Mouse (Mus musculus): ENCODE results near the gene Tbx10. TPM values are rescaled to one million over a fixed set of nuclear protein-coding genes. Genes with fewer than 3 reads are reported as not detected.
"Not testable (repeated sequence)": the region's sequence is repeated elsewhere in the genome, so short reads cannot be mapped to it uniquely, and the experiment has no call there.

Tbx10 gene
- total RNA-seq, 1 experiment, result not detected

DNA sequence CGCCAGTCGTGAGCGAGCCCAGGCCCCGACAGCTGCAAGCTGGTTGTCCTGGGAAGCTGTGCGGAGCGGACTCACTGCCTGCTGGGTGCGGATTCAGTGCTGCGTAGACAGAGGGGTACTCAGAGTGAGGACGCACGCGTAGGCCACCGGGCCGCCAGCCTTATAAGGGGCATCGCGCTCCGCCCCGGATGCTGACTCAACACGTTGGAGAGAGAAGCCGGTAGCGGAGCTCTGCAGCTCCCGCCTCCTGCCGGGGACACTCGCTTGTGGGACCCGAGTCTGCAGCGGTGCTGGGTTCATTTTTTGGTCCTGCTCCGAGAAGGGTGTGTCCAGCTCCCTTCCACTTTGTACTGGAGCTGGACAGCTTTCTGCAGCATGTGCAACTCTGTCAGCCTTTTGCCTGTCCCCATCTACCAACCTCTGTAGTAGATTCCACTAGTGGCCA is 45.3 kb downstream of the Tbx10 start, which contains the start of gene Gstp1:
Gene Gstp1 (minus strand): TSS at position 198 of the 445 bp plus-strand sequence.
- H3K9ac ChIP-seq (ENCODE audit: insufficient read depth, low read depth, low read length, poor library complexity, severe bottlenecking), result peak within 1 kb of the TSS; percentile 82
- peaks cover 6% of the 10 kb centered on the region; the same call in 1 of the 2 replicates for H3K36me3 ChIP-seq (ENCODE audit: control insufficient read depth, insufficient read depth, low read length, poor library complexity, severe bottlenecking)
- H3K4me3 ChIP-seq (ENCODE audit: insufficient read depth in 1 of 2, low read depth in 1 of 2, low read length in 2 of 2, poor library complexity in 1 of 2, severe bottlenecking in 1 of 2), result peak within 1 kb of the TSS; percentile 80
- in situ Hi-C loops (cut with MboI; ENCODE audit: low sequenced_read_pairs in 2 of 2, unreplicated experiment in 2 of 2), result no loop called here
- DNase-seq (ENCODE audit: low read depth, low spot score), result no peak
- H3K9me3 ChIP-seq (ENCODE audit: control insufficient read depth, insufficient read depth, low read depth, low read length), result no peaks in the 10 kb centered on the region
- no peak for TF ChIP-seq ZC3H11A (IDR thresholded peaks at IDR 0.05; ENCODE audit: borderline replicate concordance, low read depth, low read length)
- no peak for TF ChIP-seq HCFC1 (IDR thresholded peaks at IDR 0.05; ENCODE audit: borderline replicate concordance, insufficient read depth, low read length)
- TF ChIP-seq ZNF384 (IDR thresholded peaks at IDR 0.05; ENCODE audit: low read depth, low read length), result no peak
- no peak for TF ChIP-seq CHD2 (IDR thresholded peaks at IDR 0.05; ENCODE audit: low read depth, low read length)
- peak; percentile 86 for TF ChIP-seq MAFK (IDR thresholded peaks at IDR 0.05; ENCODE audit: insufficient read depth, low read depth, low read length)
- H3K27ac ChIP-seq (ENCODE audit: insufficient read depth, low read depth, low read length, poor library complexity, severe bottlenecking), result no peak within 1 kb of the TSS; the same call in 1 of the 2 replicates
- H3K4me1 ChIP-seq (ENCODE audit: control insufficient read depth in 2 of 2, insufficient read depth in 2 of 2, low read length in 2 of 2, poor library complexity in 1 of 2), result peaks cover 3 to 9% of the 10 kb centered on the region in 2 experiments; a peak in 3 of 4 replicates

DNA sequence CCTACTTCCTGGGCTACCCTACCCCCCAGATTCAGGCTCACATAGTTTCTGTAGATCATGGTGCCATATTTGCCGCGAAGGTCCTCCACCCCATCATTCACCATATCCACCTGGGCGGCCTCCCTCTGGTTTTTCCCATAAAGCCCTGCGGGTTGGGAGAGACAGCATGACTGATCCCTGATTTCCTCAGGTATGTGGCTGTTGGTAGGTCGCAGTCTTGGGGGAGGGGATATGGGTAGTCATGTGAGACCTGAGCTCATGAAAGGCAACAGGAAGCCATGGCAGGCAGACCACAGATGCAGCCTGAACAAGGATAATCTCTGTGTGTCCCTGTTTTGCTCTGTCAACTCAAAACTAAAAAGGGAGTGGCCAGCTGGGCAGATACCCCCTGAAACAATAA is 48.4 kb downstream of the Tbx10 start:
- DNase-seq (ENCODE audit: low read depth, low spot score); H3K36me3 ChIP-seq (ENCODE audit: control insufficient read depth, insufficient read depth, low read length, poor library complexity, severe bottlenecking); H3K9ac ChIP-seq (ENCODE audit: insufficient read depth, low read depth, low read length, poor library complexity, severe bottlenecking); H3K4me3 ChIP-seq (ENCODE audit: insufficient read depth in 1 of 2, low read depth in 1 of 2, low read length in 2 of 2, poor library complexity in 1 of 2, severe bottlenecking in 1 of 2); H3K27ac ChIP-seq (ENCODE audit: insufficient read depth, low read depth, low read length, poor library complexity, severe bottlenecking); H3K4me1 ChIP-seq (ENCODE audit: control insufficient read depth in 2 of 2, insufficient read depth in 2 of 2, low read length in 2 of 2, poor library complexity in 1 of 2); H3K9me3 ChIP-seq (ENCODE audit: control insufficient read depth, insufficient read depth, low read depth, low read length); in situ Hi-C loops (cut with MboI; ENCODE audit: low sequenced_read_pairs in 2 of 2, unreplicated experiment in 2 of 2): not testable (repeated sequence)

DNA sequence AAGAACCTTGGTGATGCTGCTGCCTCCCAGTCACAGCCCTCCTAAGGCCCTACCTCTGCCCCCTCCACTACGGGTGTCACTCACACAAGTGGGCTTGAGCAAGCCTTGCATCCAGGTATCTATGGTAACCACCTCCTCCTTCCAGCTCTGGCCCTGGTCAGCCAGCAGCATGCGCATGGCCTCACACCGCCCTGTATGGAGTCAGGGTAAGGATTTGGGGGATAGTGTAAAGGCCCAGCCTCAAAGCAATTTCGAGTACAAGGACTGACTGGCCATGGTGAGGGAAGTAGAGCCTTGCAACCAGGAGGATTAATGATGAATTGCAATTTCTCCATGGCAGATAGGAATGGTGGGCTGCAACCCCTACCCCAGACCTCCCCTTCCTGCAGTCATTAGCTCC is 48.9 kb downstream of the Tbx10 start:
- H3K36me3 ChIP-seq (ENCODE audit: control insufficient read depth, insufficient read depth, low read length, poor library complexity, severe bottlenecking); in situ Hi-C loops (cut with MboI; ENCODE audit: low sequenced_read_pairs in 2 of 2, unreplicated experiment in 2 of 2); H3K4me1 ChIP-seq (ENCODE audit: control insufficient read depth in 2 of 2, insufficient read depth in 2 of 2, low read length in 2 of 2, poor library complexity in 1 of 2); DNase-seq (ENCODE audit: low read depth, low spot score); H3K9me3 ChIP-seq (ENCODE audit: control insufficient read depth, insufficient read depth, low read depth, low read length); H3K27ac ChIP-seq (ENCODE audit: insufficient read depth, low read depth, low read length, poor library complexity, severe bottlenecking): not testable (repeated sequence)
- peak overlapping the region; percentile 60 to 70 for H3K4me3 ChIP-seq (ENCODE audit: insufficient read depth in 1 of 2, low read depth in 1 of 2, low read length in 2 of 2, poor library complexity in 1 of 2, severe bottlenecking in 1 of 2)
- peak overlapping the region; percentile 32 for H3K9ac ChIP-seq (ENCODE audit: insufficient read depth, low read depth, low read length, poor library complexity, severe bottlenecking)

DNA sequence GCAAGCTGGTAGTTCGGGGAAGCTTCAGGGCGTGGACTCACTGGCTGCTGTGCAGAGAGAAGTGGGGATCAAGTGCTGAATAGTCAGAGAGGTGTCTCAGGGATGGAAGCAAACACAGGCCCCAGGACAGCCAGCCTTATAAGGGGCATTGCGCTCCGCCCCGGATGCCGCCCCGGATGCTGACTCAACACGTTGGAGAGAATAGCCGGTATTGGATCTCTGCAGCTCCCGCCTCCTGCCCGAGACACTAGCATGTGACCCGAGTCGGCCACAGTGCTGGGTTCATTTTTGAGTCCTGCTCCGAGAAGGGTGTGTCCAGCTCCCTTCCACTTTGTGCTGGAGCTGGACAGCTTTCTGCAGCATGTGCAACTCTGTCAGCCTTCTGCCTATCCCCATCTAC is 49.6 kb downstream of the Tbx10 start:
- Histone ChIP-seq H3K9ac (ENCODE audit: insufficient read depth, low read depth, low read length, poor library complexity, severe bottlenecking) (peak overlapping the region; percentile 32), H3K4me3 (ENCODE audit: insufficient read depth in 1 of 2, low read depth in 1 of 2, low read length in 2 of 2, poor library complexity in 1 of 2, severe bottlenecking in 1 of 2) (peak overlapping the region; percentile 60 to 70), H3K27ac (ENCODE audit: insufficient read depth, low read depth, low read length, poor library complexity, severe bottlenecking) (no peak overlapping the region), H3K36me3 (ENCODE audit: control insufficient read depth, insufficient read depth, low read length, poor library complexity, severe bottlenecking) (no peaks in the 10 kb centered on the region; the same call in 1 of the 2 replicates), H3K9me3 (ENCODE audit: control insufficient read depth, insufficient read depth, low read depth, low read length) (no peaks in the 10 kb centered on the region), H3K4me1 (ENCODE audit: control insufficient read depth in 2 of 2, insufficient read depth in 2 of 2, low read length in 2 of 2, poor library complexity in 1 of 2) (peaks cover 4 to 8% of the 10 kb centered on the region in 2 experiments; a peak in 3 of 4 replicates)
- TF ChIP-seq HCFC1 (IDR thresholded peaks at IDR 0.05; ENCODE audit: borderline replicate concordance, insufficient read depth, low read length), result no peak; the same call in 1 of the 2 replicates
- TF ChIP-seq MAFK (IDR thresholded peaks at IDR 0.05; ENCODE audit: insufficient read depth, low read depth, low read length), result peak; percentile 91
- DNase-seq (ENCODE audit: low read depth, low spot score), result peak; percentile 50
- in situ Hi-C loops (cut with MboI; ENCODE audit: low sequenced_read_pairs in 2 of 2, unreplicated experiment in 2 of 2), result no loop called here

DNA sequence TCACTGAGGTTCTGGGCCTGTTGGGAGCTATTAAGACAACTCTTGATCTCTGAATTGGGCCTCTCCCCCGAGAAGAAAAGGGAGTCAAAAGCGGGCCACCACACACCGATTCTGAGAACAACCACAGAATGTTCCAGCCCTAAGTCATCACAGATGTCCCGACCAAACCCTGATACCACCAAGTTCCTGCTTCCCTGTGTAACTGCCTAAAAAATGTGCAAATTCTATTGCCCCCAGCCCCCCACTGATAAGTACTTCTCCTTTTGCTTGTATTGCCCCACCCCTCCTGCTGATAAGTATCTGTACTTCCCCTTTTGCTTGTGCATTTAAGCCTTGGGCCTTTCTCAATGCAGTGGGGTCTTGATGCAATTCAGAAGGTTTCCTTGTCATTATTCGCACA is 51.6 kb downstream of the Tbx10 start:
- DNase-seq (ENCODE audit: low read depth, low spot score); H3K27ac ChIP-seq (ENCODE audit: insufficient read depth, low read depth, low read length, poor library complexity, severe bottlenecking); H3K9me3 ChIP-seq (ENCODE audit: control insufficient read depth, insufficient read depth, low read depth, low read length); H3K9ac ChIP-seq (ENCODE audit: insufficient read depth, low read depth, low read length, poor library complexity, severe bottlenecking); H3K4me3 ChIP-seq (ENCODE audit: insufficient read depth in 1 of 2, low read depth in 1 of 2, low read length in 2 of 2, poor library complexity in 1 of 2, severe bottlenecking in 1 of 2); in situ Hi-C loops (cut with MboI; ENCODE audit: low sequenced_read_pairs in 2 of 2, unreplicated experiment in 2 of 2); H3K36me3 ChIP-seq (ENCODE audit: control insufficient read depth, insufficient read depth, low read length, poor library complexity, severe bottlenecking): not testable (repeated sequence)
- H3K4me1 ChIP-seq (ENCODE audit: control insufficient read depth in 2 of 2, insufficient read depth in 2 of 2, low read length in 2 of 2, poor library complexity in 1 of 2), result peaks cover 4 to 11% of the 10 kb centered on the region in 2 experiments; a peak in 3 of 4 replicates
